Mouse (Mus musculus) testis, postnatal 14 days (tissue): ENCODE measurements around the gene Acadvl.
A peak's percentile ranks its signal among the peaks of the same experiment; 100 is the strongest.
"Not testable (repeated sequence)": the region's sequence is repeated elsewhere in the genome, so short reads cannot be mapped to it uniquely, and the experiment has no call there.

ENCODE experiments used
- DNase-seq: peaks from one replicate; pipeline ENCODE4 v3.0.0; 2021; ENCODE audit warnings: low spot score

The Acadvl gene

DNA sequence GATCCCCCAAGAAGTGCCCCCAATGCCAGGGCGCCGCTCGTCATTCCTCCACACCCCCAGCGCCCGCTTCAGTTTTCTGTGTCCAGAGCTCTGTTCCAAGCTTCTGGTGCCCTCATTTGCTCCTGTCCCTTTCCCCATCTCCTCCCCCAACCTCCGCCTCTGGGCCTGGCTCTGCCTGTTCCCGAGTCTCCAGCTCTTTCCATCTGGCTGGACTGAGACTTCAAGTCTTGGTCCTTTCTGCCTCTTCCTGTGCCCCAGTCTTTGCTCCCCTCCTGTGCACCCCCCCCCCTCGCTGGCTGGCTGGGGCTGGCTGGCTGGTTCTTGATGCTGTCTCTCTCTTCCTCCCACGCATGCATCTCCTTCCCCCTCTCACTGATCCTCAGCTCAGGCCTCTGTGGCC lies 12.2 kb upstream of the Acadvl start:
- peak; percentile 54 for DNase-seq

DNA sequence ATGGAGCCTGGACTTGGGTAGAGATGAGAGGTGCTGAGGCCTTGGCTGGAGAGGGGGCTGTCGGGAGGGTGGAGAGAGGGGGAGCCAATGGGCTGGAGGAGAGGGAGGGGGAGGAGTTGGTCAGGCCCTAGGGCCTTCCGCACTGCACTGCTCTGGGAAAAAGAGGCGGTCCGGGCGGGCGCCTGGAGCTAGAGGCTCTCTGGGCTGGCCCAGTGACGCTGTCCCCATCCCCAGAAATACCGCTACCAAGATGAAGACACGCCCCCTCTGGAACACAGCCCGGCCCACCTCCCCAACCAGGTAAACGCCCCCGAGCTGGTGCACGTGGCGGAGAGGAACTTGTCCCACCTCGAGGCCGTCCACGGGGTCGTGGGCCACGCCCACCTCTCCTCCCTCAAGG lies 11.5 kb upstream of the Acadvl start:
- peak; percentile 72 for DNase-seq

DNA sequence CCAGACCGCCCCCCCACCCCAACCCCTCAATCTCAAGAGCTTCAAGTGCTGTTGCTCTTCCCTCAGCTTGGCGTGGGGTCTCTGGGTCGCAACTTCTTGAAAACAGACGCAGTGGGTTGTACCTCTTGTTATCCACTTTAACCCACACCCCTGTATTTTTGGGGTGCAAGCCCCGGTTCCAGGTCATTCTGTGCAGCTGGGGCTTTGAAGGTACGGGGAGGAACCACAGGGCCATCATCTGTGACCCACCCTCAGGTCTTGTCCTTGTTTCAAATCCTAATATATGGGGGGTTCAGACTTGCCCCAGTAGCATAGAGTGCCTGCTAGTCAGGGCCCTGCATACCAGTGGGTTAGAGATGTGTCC lies 8.9 kb upstream of the Acadvl start:
- DNase-seq = no peak

DNA sequence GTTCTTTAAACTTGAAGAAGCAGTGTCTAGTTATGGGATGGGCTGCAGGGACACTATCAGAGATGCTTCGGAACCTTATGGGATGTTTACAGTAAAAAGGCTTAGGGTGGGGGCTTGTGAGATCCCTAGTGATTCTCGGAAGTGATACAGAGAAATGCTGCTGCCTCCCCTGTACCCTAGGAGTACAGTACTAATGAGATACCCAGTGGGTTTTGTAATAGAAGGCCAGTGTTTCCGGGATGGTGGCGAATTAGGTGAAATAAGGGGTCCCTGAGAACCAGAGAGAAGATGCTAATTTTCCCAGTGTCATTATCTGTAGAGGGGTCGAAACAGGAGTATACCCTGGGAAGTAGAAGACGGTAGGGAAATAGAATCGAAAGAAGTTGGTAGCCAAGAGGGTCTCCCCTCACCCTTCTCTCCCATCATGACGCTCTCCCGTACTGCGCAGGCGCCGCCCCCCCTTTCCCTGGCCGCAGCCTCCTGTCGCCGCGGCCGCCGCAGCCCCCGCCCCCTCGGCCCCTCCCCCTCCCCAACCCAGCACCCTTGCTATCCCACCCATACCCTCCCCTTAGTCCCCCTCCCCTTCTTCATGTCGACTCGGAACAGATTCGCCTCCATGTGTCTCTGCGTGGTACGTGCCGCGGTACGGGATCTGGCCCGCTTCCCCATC lies 8.4 kb upstream of the Acadvl start:
- DNase-seq = no peak

DNA sequence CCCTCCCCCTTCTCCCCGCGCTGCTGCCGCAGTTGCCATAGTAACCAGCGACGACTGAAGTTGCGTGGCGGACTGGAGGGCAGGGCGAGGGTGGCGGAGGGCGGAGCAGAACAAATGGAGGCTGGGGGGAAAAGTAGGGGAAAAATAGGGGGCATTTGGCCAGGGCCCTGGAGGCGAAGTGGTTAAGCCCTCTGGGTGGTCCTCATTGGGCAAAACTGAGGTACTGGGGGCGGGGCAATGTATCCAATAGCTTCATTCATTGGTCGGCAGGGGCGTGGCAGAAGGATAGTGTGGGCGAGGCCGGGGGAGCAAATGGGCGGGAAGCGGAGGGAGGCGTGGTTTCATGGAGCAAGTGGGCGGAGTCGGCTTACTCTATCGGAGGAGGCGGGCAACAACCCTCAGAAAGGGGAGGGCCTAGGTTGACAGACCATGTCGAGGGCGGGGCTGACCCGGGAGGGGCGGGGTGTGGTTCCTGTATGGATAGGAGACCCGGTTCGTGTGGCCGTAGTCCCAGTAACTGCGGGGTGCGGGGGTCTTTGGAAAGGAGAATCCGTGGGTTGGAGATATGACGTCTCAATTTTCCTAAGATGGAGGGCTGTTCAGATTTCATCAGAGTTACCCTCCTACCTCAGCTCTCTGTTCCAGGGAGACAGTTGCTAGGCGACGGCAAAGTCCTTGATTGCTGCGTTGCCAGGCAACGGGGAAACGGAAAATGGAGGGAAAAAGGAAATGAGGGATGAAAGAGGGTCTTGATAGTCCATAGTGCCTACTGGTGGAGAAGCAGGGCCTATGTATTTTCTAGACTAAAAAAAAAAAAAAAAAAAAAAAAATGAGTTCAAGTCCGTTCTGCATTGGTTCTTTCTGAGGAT lies 6.3 kb upstream of the Acadvl start:
- DNase-seq = peak; percentile 98

DNA sequence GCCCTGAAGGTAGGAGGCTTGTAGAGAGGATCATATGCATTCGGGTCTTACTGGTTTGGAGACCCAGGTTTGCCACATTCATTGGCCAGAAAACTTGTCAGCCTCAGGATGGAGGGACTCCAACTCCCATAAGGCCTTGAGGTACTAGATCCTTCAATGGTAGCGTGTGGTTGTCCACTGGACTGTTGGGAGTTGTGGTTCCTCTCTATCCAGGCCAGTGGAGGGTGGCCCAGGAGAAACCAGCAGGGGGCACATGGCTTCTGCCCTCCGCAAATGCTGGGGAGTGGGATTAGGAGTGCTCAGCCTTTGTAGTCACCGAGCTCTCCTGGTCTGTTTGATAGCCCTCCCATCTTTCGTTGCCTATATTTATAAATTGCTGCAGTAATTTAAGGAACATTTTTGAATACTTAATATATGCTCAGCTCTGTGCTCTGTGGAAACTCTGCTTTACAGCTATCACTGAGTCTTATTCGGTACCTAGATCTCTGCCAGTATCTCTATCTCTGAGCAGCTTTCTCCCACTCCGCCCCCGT lies 5.6 kb upstream of the Acadvl start:
- peak; percentile 87 for DNase-seq

DNA sequence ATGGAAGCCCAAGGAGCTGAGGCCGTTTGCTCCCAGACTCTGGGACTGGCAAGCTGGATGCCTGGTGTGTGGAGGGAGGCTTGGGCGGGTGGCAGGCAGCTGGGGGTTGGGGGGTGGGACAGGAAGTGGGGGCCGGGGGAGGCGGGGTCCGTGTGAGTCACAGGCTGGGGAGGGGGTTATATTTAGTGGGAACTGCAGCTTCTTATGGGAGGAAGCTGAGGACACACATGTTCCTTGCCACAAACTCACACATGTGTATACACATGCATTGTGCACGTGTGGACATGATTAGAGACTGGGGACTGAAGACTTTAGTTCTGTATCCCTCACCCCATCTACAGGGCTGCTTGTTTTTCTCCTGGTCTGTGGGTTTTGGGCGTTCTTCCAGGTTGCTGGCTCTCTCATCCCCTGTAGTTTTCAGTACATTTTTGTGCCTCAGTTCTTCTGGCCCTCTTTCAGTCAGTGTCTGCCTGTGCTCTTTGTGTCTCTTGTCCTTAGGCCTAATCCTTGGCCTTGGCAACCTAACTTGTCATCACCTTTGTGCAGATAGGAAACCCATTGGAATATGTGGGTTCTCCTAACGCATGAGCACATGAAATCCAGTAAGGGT lies 4.9 kb upstream of the Acadvl start:
- DNase-seq = no peak

DNA sequence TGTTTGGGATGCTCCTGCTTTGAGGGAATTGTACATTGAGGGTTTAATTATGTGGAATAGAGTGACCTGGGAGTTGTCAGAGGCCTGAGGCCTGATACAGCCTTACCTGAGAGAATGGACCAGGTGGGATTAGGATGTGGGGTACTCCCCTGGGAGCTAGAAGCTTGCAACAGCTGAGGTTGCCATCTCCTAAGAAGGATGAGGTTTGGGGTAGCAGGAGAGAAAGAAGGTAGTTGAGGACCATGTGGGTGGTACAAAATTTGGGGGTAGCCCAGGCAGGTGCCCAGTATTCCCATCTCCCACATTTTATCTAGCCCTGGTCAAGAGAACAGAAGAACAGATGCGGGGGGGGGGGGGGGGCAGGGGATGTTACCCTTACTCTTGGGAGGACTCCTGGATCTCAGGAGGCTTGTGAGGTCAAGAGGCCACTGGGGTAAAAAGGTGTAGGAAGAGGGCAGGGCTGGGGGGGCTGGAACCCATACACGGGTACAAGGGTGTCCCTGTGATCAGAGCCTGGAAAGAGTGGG lies 4.3 kb upstream of the Acadvl start:
- DNase-seq = no peak

DNA sequence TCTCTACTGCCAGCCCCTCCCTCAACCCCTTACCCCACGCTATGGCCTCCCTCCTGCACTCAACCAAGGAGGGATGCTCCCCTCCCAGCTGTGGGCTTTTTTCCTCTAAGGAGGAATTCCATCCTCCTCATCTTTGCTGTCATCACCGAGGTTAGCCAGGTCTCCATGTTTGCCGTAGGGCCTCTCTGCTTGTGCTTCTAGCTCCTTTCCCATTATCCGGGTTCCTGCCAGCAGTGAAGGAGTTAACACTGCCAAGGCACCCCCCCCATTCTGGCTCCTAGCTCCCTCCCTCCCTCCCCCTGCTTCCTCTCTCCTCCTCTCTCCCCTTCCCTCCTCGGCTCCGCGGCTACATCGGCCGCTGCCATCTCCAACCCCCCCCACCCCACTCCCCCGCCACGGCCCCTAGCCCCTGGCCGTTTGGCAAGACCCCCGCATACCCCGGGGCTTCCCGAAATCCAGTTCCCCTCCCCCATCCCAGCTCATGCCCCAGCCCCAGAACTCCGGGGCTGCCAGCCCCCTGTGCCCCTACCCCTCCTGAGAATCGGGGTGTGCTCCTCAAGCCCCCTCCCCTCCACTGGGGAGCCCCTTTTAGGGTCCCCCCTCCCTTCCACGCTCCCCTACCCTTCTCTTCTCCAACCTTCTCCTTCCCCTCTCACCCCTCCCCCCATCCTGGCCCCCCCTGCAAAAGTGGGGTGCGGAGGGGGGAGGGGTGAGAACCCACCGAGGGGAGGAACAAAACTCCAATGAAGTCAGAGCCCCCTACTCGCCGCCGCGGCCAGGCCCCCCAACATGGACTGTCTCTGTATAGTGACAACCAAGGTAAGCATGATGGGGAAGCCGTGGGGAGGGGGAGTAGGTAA lies 3.1 kb upstream of the Acadvl start:
- no peak for DNase-seq

DNA sequence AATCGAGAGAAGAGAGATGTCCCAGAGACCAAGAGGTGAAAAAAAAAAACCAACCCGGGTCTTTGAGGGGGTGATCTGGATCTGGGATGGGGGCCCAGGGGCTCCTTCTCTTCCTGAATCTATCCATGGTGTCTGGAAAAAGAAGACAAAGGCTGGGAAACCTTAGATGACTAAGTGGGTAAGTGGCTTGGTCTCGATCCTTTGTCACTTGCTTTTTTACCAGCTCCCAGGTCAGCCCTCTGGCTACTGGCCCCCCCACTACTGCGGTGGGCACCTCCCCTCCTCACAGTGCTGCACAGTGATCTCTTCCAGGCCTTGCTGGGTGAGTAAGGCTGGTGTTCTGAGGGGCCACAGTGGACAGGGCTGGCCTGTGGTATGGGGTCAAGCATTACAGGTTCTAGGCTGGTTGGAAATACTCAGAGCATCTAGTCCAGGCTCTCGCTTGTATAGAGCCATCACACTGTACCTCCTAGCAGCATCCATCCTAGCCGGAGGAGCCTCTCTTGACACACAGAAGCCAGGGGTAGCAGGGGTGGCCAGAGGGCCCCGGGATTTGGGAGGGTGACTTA lies 2.1 kb upstream of the Acadvl start:
- DNase-seq = no peak

DNA sequence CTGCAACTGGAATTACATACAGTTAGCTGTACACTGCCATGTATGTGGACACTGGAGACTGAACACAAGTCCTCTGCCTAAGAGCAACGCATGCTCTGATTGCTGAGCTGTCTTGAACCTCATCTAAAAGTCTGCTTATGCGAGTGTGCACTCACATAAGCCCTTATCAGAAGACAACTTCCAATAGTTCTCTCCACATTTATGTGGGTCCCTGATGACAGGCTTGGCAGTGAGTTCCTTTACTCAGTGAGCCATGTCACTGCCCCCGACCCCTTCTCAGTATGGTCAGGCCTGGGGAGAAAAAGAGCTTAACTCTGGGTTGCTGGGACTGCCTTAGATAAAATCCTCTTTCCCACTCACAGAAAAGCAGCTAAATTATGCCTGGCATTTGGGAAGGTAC lies 1.5 kb upstream of the Acadvl start, which contains the start of gene Dlg4:
Gene Dlg4 (plus strand): TSS at position 274 of the 400 bp plus-strand sequence.
- no peak for DNase-seq

DNA sequence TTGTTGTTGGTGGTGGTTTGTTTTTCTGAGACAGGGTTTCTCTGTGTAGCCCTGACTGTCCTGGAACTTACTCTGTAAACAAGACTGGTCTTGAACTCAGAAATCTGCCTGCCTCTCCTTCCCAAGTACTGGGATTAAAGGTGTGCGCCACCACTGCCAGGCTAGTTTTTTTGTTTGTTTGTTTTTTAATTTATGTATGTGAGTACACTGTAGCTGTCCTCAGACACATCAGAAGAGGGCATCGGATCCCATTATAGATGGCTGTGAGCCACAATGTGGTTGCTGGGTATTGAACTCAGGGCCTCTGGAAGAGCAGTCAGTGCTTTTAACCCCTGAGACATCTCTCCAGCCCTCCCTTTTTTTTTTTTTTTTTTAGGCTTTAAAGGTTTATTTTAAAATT lies 966 bp upstream of the Acadvl start:
- DNase-seq = not testable (repeated sequence)

DNA sequence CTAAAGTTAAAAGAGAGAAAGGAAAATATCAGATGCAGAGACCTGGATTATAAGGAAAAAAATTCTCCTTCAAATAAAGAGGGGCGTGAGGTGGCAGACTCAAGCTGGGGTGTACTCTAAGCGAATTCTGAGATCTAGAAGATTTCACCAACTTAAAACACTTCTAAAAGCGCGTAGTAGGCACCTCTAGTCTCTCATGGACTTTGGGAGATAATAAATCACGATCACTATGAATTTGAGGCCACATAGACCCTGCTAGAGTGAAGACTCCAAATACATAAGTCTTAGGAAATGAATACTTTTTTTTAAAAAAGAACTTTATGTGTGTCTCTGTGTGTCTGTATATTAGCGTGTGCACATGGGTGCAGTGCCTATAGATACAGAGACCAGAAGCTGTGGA lies 466 bp upstream of the Acadvl start:
- DNase-seq = no peak

DNA sequence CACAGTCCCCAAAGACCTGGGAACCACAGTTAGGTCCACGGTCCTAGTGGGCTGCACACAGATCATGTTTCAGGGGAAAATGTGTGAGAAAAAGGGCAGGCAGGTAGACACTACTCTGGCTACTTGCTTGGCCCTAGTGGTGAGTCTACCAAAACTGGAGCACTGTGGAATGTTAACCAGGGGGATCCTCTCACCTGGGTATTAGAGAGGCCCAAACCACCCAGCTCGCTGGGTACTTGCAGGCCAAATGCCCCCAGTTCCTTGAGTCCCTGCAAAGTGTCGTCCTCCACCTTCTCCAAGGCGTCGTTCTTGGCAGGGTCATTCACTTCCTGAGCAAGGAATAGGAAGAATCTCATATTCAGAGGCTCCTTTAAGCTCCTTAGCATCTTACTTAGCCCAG lies 1.2 kb downstream of the Acadvl start:
- no peak for DNase-seq

DNA sequence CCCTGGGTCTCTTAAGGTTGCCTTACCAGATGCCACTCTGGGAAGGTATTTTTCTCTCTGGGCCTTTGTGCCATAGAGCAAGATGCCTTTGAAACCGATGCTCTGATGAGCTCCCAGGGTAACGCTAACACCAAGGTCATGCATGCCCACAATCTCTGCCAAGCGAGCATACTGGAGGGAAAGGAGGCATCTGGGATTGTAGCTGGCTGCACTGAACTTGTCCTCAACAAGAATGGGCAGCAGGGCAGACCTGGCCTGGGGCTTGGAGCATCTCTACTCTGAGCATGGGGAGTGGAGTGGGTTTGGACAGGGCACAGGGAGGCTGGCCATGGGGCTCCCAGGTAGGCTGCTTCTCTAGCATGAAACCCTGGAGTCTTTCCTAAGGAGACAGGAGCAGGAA lies 1.8 kb downstream of the Acadvl start:
- no peak for DNase-seq

DNA sequence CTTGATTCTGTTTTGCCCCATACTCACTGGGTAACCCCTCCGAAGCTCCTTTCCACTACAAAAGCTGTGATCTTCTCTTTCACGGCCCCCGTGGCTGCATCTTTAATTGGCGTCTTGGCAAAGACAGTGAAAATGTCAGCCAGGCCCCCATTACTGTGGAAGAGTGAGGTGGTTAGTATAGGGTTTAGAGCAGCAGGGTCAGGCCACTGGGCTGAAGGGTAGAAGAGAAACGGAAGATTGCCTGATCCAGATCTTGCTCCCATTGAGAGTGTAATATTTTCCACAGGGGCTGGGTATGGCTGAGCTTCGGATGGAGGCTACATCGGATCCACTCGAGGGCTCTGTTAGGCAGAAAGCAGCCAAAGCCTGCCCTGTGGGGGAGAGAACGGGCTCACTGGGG lies 2.3 kb downstream of the Acadvl start:
- no peak for DNase-seq

DNA sequence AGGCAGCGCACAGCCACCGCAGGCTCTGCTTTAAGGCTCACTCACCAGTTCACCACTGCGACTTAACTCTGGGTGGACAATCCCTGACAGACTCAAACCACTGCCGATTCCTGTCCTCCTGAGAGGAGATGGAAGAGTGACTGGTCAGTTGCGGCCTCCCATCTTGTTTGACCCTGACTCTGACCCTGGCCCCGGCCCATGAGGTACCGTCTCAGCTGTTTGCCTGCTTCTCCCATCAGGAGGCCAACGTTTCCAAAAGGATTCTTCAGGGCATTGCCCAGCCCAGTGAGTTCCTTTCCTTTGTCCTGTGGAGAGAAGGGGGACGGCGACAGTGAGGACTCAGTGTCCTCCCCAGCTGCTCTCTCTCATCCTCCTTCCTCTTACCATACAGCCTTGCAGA lies 4.2 kb downstream of the Acadvl start:
- no peak for DNase-seq

DNA sequence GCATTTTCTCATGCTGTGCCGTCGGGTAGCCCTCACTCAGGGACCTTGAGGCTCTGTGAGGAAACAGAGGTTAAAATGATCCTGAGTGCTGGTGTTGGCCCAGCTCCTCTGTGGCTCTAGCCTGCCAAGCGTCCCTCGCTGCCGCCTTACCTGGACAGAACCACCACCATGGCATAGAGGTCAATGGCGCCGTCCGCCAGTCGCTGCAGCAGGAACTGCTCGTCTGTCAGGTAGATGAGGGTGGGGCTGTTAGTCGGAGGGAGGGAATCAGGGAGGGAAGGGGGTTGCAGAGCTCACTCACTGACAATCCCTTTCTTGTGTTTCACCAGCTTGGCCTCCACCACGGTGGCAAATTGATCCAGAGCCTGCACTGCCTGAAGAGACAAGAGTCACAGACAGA lies 4.7 kb downstream of the Acadvl start:
- no peak for DNase-seq

DNA sequence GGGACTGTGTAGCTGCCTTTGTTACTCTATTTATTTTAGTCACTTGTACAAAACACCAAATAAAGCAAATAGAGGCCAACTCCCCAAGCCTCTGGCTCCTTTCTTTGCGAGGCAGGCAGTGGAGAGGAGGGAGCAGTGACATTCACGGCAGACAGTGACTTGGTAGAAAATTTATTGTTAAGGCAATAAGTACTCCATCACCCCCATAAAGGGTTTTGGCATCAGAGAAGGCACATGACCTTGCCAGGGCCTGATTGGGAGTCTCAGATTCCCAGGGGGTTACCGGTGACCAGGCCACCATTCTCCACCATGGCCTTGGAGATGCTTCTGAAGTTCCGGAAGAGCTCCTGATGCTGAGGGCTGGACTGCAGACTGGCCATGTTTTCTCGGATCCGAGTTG lies 5.2 kb downstream of the Acadvl start:
- DNase-seq = no peak

DNA sequence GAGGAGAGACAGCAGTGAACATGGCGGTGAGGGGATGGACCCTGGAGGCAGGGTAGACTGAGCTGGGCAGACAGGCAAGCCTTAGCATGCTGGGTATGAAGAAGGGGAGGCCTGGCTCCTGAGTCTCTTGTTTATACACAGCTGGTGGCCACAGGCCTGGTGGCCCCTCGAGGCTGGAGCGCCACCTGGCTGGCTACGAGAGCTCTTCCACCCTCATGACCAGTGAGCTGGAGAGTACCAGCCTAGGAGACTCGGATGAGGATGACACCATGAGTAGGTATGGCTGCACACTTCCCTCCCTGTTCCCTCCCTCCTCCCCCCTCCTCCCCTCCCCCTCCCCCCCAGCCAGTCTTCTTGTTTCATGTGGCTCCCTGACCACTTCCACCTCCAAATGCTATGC lies 9.7 kb downstream of the Acadvl start:
- DNase-seq = no peak

DNA sequence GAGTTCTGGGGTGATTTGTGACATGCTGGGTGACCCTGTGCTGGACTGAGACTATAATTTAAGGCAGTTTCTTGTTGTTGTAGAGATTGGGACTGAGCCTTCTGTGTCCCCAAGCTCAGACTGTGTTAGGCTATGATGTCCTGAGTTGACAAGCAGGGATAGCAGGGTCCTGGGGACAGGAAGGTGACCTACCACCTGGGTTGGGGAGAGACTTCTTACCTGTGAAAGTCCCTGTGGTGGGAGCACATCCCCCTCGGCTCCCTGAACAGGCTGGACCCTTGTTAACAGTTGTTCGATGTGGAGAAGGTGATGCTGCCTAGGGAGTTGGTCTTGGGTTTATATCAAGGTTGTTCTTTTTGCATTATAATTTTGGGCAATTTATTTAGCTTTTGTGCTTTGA lies 12.7 kb downstream of the Acadvl start:
- DNase-seq = no peak
